Comparison of ENCODE assay signal across 27 mouse cellular contexts in the genomic region with DNA sequence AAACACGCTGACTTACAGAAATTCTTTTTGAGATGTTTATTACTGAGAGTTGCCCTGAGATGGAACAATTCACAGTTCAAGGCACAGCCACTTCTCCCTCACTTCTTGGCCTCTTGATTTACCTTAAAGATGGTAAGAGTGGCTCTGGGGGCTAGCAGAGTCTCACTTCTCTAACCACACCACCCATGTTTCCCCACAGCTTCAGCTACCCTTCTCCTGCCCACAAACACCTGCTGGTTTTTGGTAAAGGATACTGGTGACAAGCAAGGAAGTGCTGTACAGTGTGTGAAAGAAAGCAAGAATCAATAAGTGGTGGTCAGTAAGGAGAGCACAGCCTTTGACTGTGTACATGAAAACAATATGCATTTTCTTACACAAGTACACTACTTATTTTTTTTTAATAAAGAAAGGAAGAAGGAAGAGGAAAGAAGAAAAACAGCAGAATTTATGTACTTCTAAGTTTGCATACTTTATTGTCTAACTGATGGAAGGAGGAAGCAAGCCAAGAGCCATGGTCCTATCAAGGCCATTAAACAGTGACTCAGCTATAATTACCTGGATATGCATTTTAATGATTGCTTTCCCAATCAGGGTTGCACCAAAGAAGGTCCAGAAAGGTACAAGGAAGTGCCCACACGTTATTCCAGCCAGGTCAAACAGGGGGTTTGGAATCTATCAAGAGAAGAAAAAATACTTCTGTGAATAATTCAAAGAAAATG.
A peak's percentile ranks its signal among the peaks of the same experiment; 100 is the strongest.
DNase-seq lines count a peak whose midpoint lies in the region; ATAC-seq and TF ChIP-seq lines count a peak whose summit lies in the region.
"Had no signal": no experiment of that assay in that cellular context is flagged by ENCODE, and none has a peak within 500 bp of the region (broad histone marks: within the 10 kb centered on the region; RNA-seq: fewer than 3 reads in every experiment).

No protein-coding gene starts in this region.

- TF ChIP-seq CTCF in heart, adult 2 months (IDR thresholded peaks at IDR 0.05): no peak
- no peak for TF ChIP-seq CTCF in small intestine, adult 2 months (IDR thresholded peaks at IDR 0.05; ENCODE audit: extremely low read depth, insufficient read length, insufficient replicate concordance, low read depth, low read length)
- no peak for TF ChIP-seq CTCF in liver, postnatal 0 days (IDR thresholded peaks at IDR 0.05; ENCODE audit: low read depth)

- peak; percentile 50 for DNase-seq in heart, adult 11 months
- DNase-seq in heart, adult 2 months: no peak
- DNase-seq in liver, postnatal 0 days: no peak
- no peak for DNase-seq in embryo, embryonic 9.5 days (ENCODE audit: extremely low spot score)
- no peak for DNase-seq in thymus, postnatal 36 days
- DNase-seq: cerebellum, adult 11-12 months; cerebellum, postnatal 10 days; heart, postnatal 10 days; kidney, adult 8-10 months; kidney, postnatal 36 days; layer of hippocampus, adult 9-11 months; liver, embryonic 13.5 days; thymus, postnatal 14 days had no signal

- ATAC-seq in common myeloid progenitor, adult 5-6 weeks (replicated peaks; ENCODE audit: low read depth, poor library complexity, severe bottlenecking): peak; percentile 56; the same call in 1 of the 2 replicates
- peak; percentile 80 for ATAC-seq in intestine, embryonic 16.5 days
- ATAC-seq in liver, postnatal 0 days: no peak
- ATAC-seq: CD4-positive, CD25-positive, alpha-beta regulatory T cell, adult 4 months; forebrain, embryonic 13.5 days; hindbrain, postnatal 0 days had no signal

- no peaks in the 10 kb centered on the region for H3K4me1 ChIP-seq in heart, adult 2 months (ENCODE audit: control insufficient read depth, insufficient read depth, low read length)
- H3K4me1 ChIP-seq in intestine, embryonic 16.5 days (ENCODE audit: control insufficient read depth, insufficient read depth, low read length): 0 out of 2 replicates have a peak, but pooled peaks cover 5% of the 10 kb centered on the region
- H3K4me1 ChIP-seq in small intestine, adult 2 months (ENCODE audit: control insufficient read depth, insufficient read depth, insufficient read length, low read length): peaks cover 16% of the 10 kb centered on the region; the same call in 1 of the 2 replicates
- H3K4me1 ChIP-seq in liver, postnatal 0 days (ENCODE audit: insufficient read depth): peaks cover 17% of the 10 kb centered on the region
- H3K4me1 ChIP-seq: embryonic facial prominence, embryonic 13.5 days; forebrain, embryonic 13.5 days; heart, embryonic 12.5 days; hindbrain, embryonic 10.5 days had no signal

- no peaks in the 10 kb centered on the region for H3K27me3 ChIP-seq in heart, adult 2 months (ENCODE audit: control insufficient read depth, insufficient read depth, low read length)
- no peaks in the 10 kb centered on the region for H3K27me3 ChIP-seq in intestine, embryonic 16.5 days (replicated peaks; ENCODE audit: control insufficient read depth, insufficient read depth, low read length)
- H3K27me3 ChIP-seq in small intestine, adult 2 months (ENCODE audit: control insufficient read depth, insufficient read depth, low read length): no peaks in the 10 kb centered on the region
- H3K27me3 ChIP-seq in liver, postnatal 0 days (ENCODE audit: insufficient read depth, low read length): no peaks in the 10 kb centered on the region
- H3K27me3 ChIP-seq: embryonic facial prominence, embryonic 13.5 days; forebrain, embryonic 13.5 days; heart, embryonic 12.5 days; liver, embryonic 13.5 days; lung, embryonic 15.5 days; Patski had no signal

- WGBS in heart, adult 2 months: 84% methylated on average over 2 of the region's 2 CpGs
- WGBS in intestine, embryonic 16.5 days: 86% methylated on average over 2 of the region's 2 CpGs
- WGBS in small intestine, adult 2 months: 45% methylated on average over 2 of the region's 2 CpGs
- WGBS in liver, postnatal 0 days (ENCODE audit: insufficient replicate concordance): 80% methylated on average over 2 of the region's 2 CpGs

- no peak overlapping the region for H3K4me3 ChIP-seq in heart, adult 2 months
- no peak overlapping the region for H3K4me3 ChIP-seq in intestine, embryonic 16.5 days (ENCODE audit: low read length)
- H3K4me3 ChIP-seq in small intestine, adult 2 months (ENCODE audit: low read depth, low read length): no peak overlapping the region
- no peak overlapping the region for H3K4me3 ChIP-seq in liver, postnatal 0 days (ENCODE audit: low read depth, low read length)
- H3K4me3 ChIP-seq: embryonic facial prominence, embryonic 13.5 days; forebrain, embryonic 13.5 days; heart, embryonic 12.5 days; hindbrain, embryonic 10.5 days; left cerebral cortex, adult 2 months; liver, embryonic 13.5 days; lung, embryonic 15.5 days had no signal

- no peaks in the 10 kb centered on the region for H3K36me3 ChIP-seq in heart, adult 2 months (ENCODE audit: control insufficient read depth, insufficient read depth, low read length)
- peaks cover 6% of the 10 kb centered on the region for H3K36me3 ChIP-seq in intestine, embryonic 16.5 days (ENCODE audit: control insufficient read depth, insufficient read depth, low read length)
- H3K36me3 ChIP-seq in small intestine, adult 2 months (ENCODE audit: control insufficient read depth, insufficient read depth, low read length): peaks cover 12% of the 10 kb centered on the region
- peaks cover 18% of the 10 kb centered on the region for H3K36me3 ChIP-seq in liver, postnatal 0 days (replicated peaks; ENCODE audit: insufficient read depth, low read length)

- H3K27ac ChIP-seq in heart, adult 2 months: no peak overlapping the region
- H3K27ac ChIP-seq in intestine, embryonic 16.5 days (ENCODE audit: low read length): peak overlapping the region; percentile 78
- H3K27ac ChIP-seq in small intestine, adult 2 months (ENCODE audit: insufficient read depth, low read depth, low read length): peak overlapping the region; percentile 96
- H3K27ac ChIP-seq in liver, postnatal 0 days (ENCODE audit: low read depth): no peak overlapping the region
- H3K27ac ChIP-seq: embryonic facial prominence, embryonic 13.5 days; forebrain, embryonic 13.5 days; hindbrain, embryonic 10.5 days; hindbrain, postnatal 0 days; left cerebral cortex, adult 2 months; liver, embryonic 13.5 days; lung, embryonic 15.5 days; macrophage had no signal

- no peaks in the 10 kb centered on the region for H3K79me2 ChIP-seq in heart, adult 2 months (replicated peaks; ENCODE audit: control insufficient read depth, insufficient read depth, low read length)

- no peak overlapping the region for H3K4me2 ChIP-seq in intestine, embryonic 16.5 days (ENCODE audit: low read depth, low read length)
- no peak overlapping the region for H3K4me2 ChIP-seq in liver, postnatal 0 days (ENCODE audit: low read depth, low read length)
- H3K4me2 ChIP-seq: embryonic facial prominence, embryonic 13.5 days; forebrain, embryonic 13.5 days; heart, embryonic 12.5 days; liver, embryonic 13.5 days; lung, embryonic 15.5 days; midbrain, embryonic 11.5 days had no signal

- no peak for TF ChIP-seq EP300 in heart, adult 2 months (IDR thresholded peaks at IDR 0.05; ENCODE audit: insufficient read depth, low read depth, low read length)
- no peak for TF ChIP-seq EP300 in liver, postnatal 0 days (IDR thresholded peaks at IDR 0.05; ENCODE audit: low read depth)

- intact Hi-C loops in heart, adult 2 months (cut with DNase I): no loop called here

- TF ChIP-seq POLR2A in heart, adult 2 months (IDR thresholded peaks at IDR 0.05; ENCODE audit: insufficient read depth, low read depth, low read length): no peak
- TF ChIP-seq POLR2A in small intestine, adult 2 months (IDR thresholded peaks at IDR 0.05; ENCODE audit: low read depth, low read length): no peak

- no peaks in the 10 kb centered on the region for H3K9me3 ChIP-seq in intestine, embryonic 16.5 days (ENCODE audit: control insufficient read depth, low read length)
- H3K9me3 ChIP-seq in liver, postnatal 0 days (ENCODE audit: low read length): no peaks in the 10 kb centered on the region
- H3K9me3 ChIP-seq: embryonic facial prominence, embryonic 13.5 days; forebrain, embryonic 13.5 days; heart, embryonic 12.5 days; hindbrain, embryonic 10.5 days; liver, embryonic 13.5 days; lung, embryonic 15.5 days had no signal

- no peak overlapping the region for H3K9ac ChIP-seq in heart, adult 2 months (ENCODE audit: low read depth, low read length)
- H3K9ac ChIP-seq in intestine, embryonic 16.5 days (ENCODE audit: low read depth, low read length): no peak overlapping the region
- no peak overlapping the region for H3K9ac ChIP-seq in liver, postnatal 0 days (replicated peaks)
- H3K9ac ChIP-seq: embryonic facial prominence, embryonic 13.5 days; forebrain, embryonic 13.5 days; heart, embryonic 12.5 days; liver, embryonic 13.5 days; lung, embryonic 15.5 days had no signal

Comparison
In these comparisons a context has a peak if more than half of its experiments do, and no peak if none do; other contexts are left out.
1. H3K27ac ChIP-seq: peak in intestine, embryonic 16.5 days (single experiment) and small intestine, adult 2 months (single experiment); none in heart, adult 2 months (single experiment) and liver, postnatal 0 days (single experiment).